Mouse (Mus musculus) forebrain, postnatal 0 days (tissue): ENCODE results near the gene Pttg1. TPM values are rescaled to one million over a fixed set of nuclear protein-coding genes. Genes with fewer than 3 reads are reported as not detected.

Experiments used
- ATAC-seq: fragments of 200-750 bp; cut with Nextera tagmentation; 2 replicates; pipeline ENCODE4 v1.8.0; 2017; ENCODE audit warnings: mild to moderate bottlenecking, moderate library complexity
- DNase-seq: peaks from one replicate; pipeline ENCODE4 v3.0.0-alpha.2; 2015
- H3K27ac ChIP-seq: fragments of 300-500 bp; sonication (generic); 2 replicates; pipeline ENCODE4 v1.5.1; 2014; ENCODE audit warnings: low read depth, mild to moderate bottlenecking, antibody characterized with exemption, low read length, moderate library complexity, mixed read lengths
- H3K27me3 ChIP-seq: fragments of 300-500 bp; sonication (generic); 2 replicates; pipeline ENCODE4 v1.6.1; 2014; ENCODE audit warnings: mild to moderate bottlenecking, low read length, mixed read lengths; ENCODE audit not compliant: insufficient read depth
- H3K36me3 ChIP-seq: fragments of 300-500 bp; sonication (generic); 2 replicates; pipeline ENCODE4 v1.6.1; 2014; ENCODE audit warnings: mild to moderate bottlenecking, moderate library complexity; ENCODE audit not compliant: insufficient read depth
- H3K4me1 ChIP-seq: fragments of 300-500 bp; sonication (generic); 2 replicates; pipeline ENCODE4 v1.6.1; 2014; ENCODE audit warnings: antibody characterized with exemption; ENCODE audit not compliant: insufficient read depth
- H3K4me2 ChIP-seq: fragments of 300-500 bp; sonication (generic); 2 replicates; pipeline ENCODE4 v1.6.1; 2014; ENCODE audit warnings: low read depth, mild to moderate bottlenecking, moderate library complexity
- H3K4me3 ChIP-seq: fragments of 300-500 bp; sonication (generic); 2 replicates; pipeline ENCODE4 v1.5.1; 2014; ENCODE audit warnings: low read depth, low read length, mixed read lengths
- H3K9ac ChIP-seq: fragments of 300-500 bp; sonication (generic); 2 replicates; pipeline ENCODE4 v1.6.1; 2014; ENCODE audit warnings: mild to moderate bottlenecking
- H3K9me3 ChIP-seq: fragments of 300-500 bp; sonication (generic); 2 replicates; pipeline ENCODE4 v1.6.1; 2016; ENCODE audit warnings: low read length
- CTCF ChIP-seq: sonication (generic); IDR thresholded peaks from 2 replicates; pipeline ENCODE4 v1.5.1; 2016; ENCODE audit warnings: antibody characterized with exemption, control low read depth, low read depth
- WGBS: fragments of 180-500 bp; shearing (Covaris S2); extraction: QIAGEN DNeasy Blood & Tissue Kit; methylation state at CpG from one replicate; pipeline ENCODE4 v1.1.7; 2014; 5-methylcytosine and 5-hydroxymethylcytosine counted together
- polyA plus RNA-seq: library from polyadenylated mRNA; unstranded; fragments of >200 nt; fragmentation: Nextera tagmentation; extraction: Ambion mirVana; gene quantifications from 2 replicates; pipeline ENCODE4 v1.2.1, GENCODE M21; 2015
- total RNA-seq: library from RNA; depleted of rRNA; stranded (reverse); fragments of >200 nt; gene quantifications from 2 replicates; pipeline ENCODE4 v1.2.3, GENCODE M21; 2014; rRNA removed

Pttg1 gene
- total RNA-seq (21.3 and 50.8 TPM in 2 replicates), polyA plus RNA-seq (48.7 and 52.1 TPM in 2 replicates)

- no peak for TF ChIP-seq CTCF
- no peaks in the 10 kb centered on the region for H3K36me3 ChIP-seq
- 4% methylated on average over 27 of the region's 27 CpGs for WGBS
- DNase-seq (peak; percentile 77), ATAC-seq (peak; percentile 99)
- no peaks in the 10 kb centered on the region for H3K4me1 ChIP-seq
- H3K4me2 ChIP-seq = peak within 1 kb of the TSS; percentile 66
- no peak within 1 kb of the TSS for H3K27ac ChIP-seq
- no peaks in the 10 kb centered on the region for H3K27me3 ChIP-seq
- H3K9ac ChIP-seq = peak within 1 kb of the TSS; percentile 43
- H3K4me3 ChIP-seq = peak within 1 kb of the TSS; percentile 54
- H3K9me3 ChIP-seq = no peaks in the 10 kb centered on the region
These were observed at the start of gene Pttg1 for GRCm38 (mm10) chr11:43425824-43426413. Gene Pttg1, minus strand, starts transcription at chr11:43426251.

- Histone ChIP-seq H3K36me3 (no peaks in the 10 kb centered on the region), H3K4me1 (peaks cover 6% of the 10 kb centered on the region; the same call in 1 of the 2 replicates), H3K27me3 (no peaks in the 10 kb centered on the region), H3K9me3 (no peaks in the 10 kb centered on the region), H3K4me3 (peak within 1 kb of the TSS; percentile 40), H3K4me2 (peak within 1 kb of the TSS; percentile 67), H3K9ac (peak within 1 kb of the TSS; percentile 55), H3K27ac (no peak within 1 kb of the TSS)
- peak; percentile 59 for DNase-seq
- no peak for TF ChIP-seq CTCF
- peak; percentile 76 for ATAC-seq
- WGBS = 4% methylated on average over 24 of the region's 24 CpGs
These were observed 48.2 kb upstream of the Pttg1 start, which contains the start of gene C1qtnf2 for GRCm38 (mm10) chr11:43474225-43474774. Gene C1qtnf2, plus strand, starts transcription at chr11:43474276.

- DNase-seq = peak; percentile 62
These were observed 47.7 kb upstream of the Pttg1 start for GRCm38 (mm10) chr11:43473635-43474224.

GRCm38 (mm10) chr11:43473115-43473514 is 47.1 kb upstream of the Pttg1 start:
- WGBS = 80% methylated on average over 1 of the region's 1 CpGs
- H3K9ac ChIP-seq = no peak overlapping the region
- DNase-seq = no peak
- H3K4me1 ChIP-seq = peaks cover 6% of the 10 kb centered on the region; the same call in 1 of the 2 replicates
- H3K27ac ChIP-seq = no peak overlapping the region
- H3K36me3 ChIP-seq = no peaks in the 10 kb centered on the region
- H3K4me3 ChIP-seq = no peak overlapping the region
- H3K9me3 ChIP-seq = no peaks in the 10 kb centered on the region
- no peak for TF ChIP-seq CTCF
- ATAC-seq = no peak
- no peak overlapping the region for H3K4me2 ChIP-seq
- H3K27me3 ChIP-seq = no peaks in the 10 kb centered on the region

More at GRCm38 (mm10) chr11:43473635-43474224, 47.7 kb upstream of the Pttg1 start:
- no peak overlapping the region for H3K9ac ChIP-seq
- ATAC-seq = peak; percentile 70
- H3K27me3 ChIP-seq = no peaks in the 10 kb centered on the region
- no peak overlapping the region for H3K27ac ChIP-seq
- no peaks in the 10 kb centered on the region for H3K9me3 ChIP-seq
- no peak for TF ChIP-seq CTCF
- peaks cover 6% of the 10 kb centered on the region; the same call in 1 of the 2 replicates for H3K4me1 ChIP-seq
- WGBS = 46% methylated on average over 15 of the region's 15 CpGs
- peak overlapping the region; percentile 40 for H3K4me3 ChIP-seq
- H3K36me3 ChIP-seq = no peaks in the 10 kb centered on the region
- H3K4me2 ChIP-seq = peak overlapping the region; percentile 67

- ATAC-seq (no peak), DNase-seq (no peak)
- no peak overlapping the region for H3K4me2 ChIP-seq
- H3K9me3 ChIP-seq = no peaks in the 10 kb centered on the region
- H3K4me3 ChIP-seq = no peak overlapping the region
- TF ChIP-seq CTCF = no peak
- H3K36me3 ChIP-seq = no peaks in the 10 kb centered on the region
- 69% methylated on average over 6 of the region's 6 CpGs for WGBS
- H3K27ac ChIP-seq = no peak overlapping the region
- no peaks in the 10 kb centered on the region for H3K27me3 ChIP-seq
- peaks cover 6% of the 10 kb centered on the region; the same call in 1 of the 2 replicates for H3K4me1 ChIP-seq
- H3K9ac ChIP-seq = no peak overlapping the region
These were observed 45.1 kb upstream of the Pttg1 start for GRCm38 (mm10) chr11:43470881-43471820.

- no peak overlapping the region for H3K4me3 ChIP-seq
- no peak for DNase-seq
- 78% methylated on average over 5 of the region's 5 CpGs for WGBS
These were observed 44.1 kb upstream of the Pttg1 start for GRCm38 (mm10) chr11:43470118-43470517.

More at GRCm38 (mm10) chr11:43470118-43470517, 44.1 kb upstream of the Pttg1 start:
- H3K27ac ChIP-seq = no peak overlapping the region; the same call in 1 of the 2 replicates
- no peaks in the 10 kb centered on the region for H3K27me3 ChIP-seq
- H3K9ac ChIP-seq = no peak overlapping the region
- H3K4me2 ChIP-seq = no peak overlapping the region
- no peak for ATAC-seq
- no peaks in the 10 kb centered on the region for H3K36me3 ChIP-seq
- H3K9me3 ChIP-seq = no peaks in the 10 kb centered on the region
- no peak for TF ChIP-seq CTCF
- peaks cover 6% of the 10 kb centered on the region; the same call in 1 of the 2 replicates for H3K4me1 ChIP-seq
